Mouse (Mus musculus) kidney, adult 2 months (tissue): ENCODE results near the gene Sephs1. TPM values are rescaled to one million over a fixed set of nuclear protein-coding genes. Genes with fewer than 3 reads are reported as not detected.
"Not testable (repeated sequence)": the region's sequence is repeated elsewhere in the genome, so short reads cannot be mapped to it uniquely, and the experiment has no call there.

Experiments used
- DNase-seq: peaks from one replicate; pipeline ENCODE4 v3.0.0; 2021
- H3K27ac ChIP-seq: fragments of 200-500 bp; 2 replicates; pipeline ENCODE4 v1.5.1; 2012; ENCODE audit warnings: low read depth, low read length, control low read depth, inconsistent platforms; ENCODE audit not compliant: insufficient read depth
- H3K27me3 ChIP-seq: fragments of 200-500 bp; replicated peaks from 2 replicates; pipeline ENCODE4 v1.6.1; 2012; ENCODE audit warnings: mild to moderate bottlenecking, moderate library complexity, low read length, inconsistent platforms; ENCODE audit not compliant: control insufficient read depth, insufficient read depth
- H3K36me3 ChIP-seq: fragments of 200-500 bp; 2 replicates; pipeline ENCODE4 v1.6.1; 2012; ENCODE audit warnings: mild to moderate bottlenecking, moderate library complexity, low read length, inconsistent platforms; ENCODE audit not compliant: control insufficient read depth, insufficient read depth
- H3K4me1 ChIP-seq: fragments of 200-500 bp; 2 replicates; pipeline ENCODE4 v1.6.1; 2011; ENCODE audit warnings: low read length; ENCODE audit not compliant: control insufficient read depth, insufficient read depth
- H3K4me3 ChIP-seq: fragments of 200-500 bp; 2 replicates; pipeline ENCODE4 v1.5.1; 2011; ENCODE audit warnings: mild to moderate bottlenecking, low read depth, low read length, control low read depth; ENCODE audit not compliant: insufficient read depth
- CTCF ChIP-seq: fragments of 200-500 bp; conservative IDR thresholded peaks from 2 replicates; pipeline ENCODE4 v1.5.1; 2011; ENCODE audit warnings: low read depth, mild to moderate bottlenecking, control low read depth, low read length, moderate library complexity, mixed read lengths; ENCODE audit not compliant: insufficient read depth, insufficient read length
- POLR2A ChIP-seq: fragments of 200-500 bp; IDR thresholded peaks from one replicate; pipeline ENCODE4 v1.6.1; 2011; ENCODE audit warnings: low read depth, low read length, control low read depth
- WGBS: fragments of 180-500 bp; shearing (Covaris S2); methylation state at CpG from one replicate; pipeline ENCODE4 v1.1.7; 2018; 5-methylcytosine and 5-hydroxymethylcytosine counted together
- polyA plus RNA-seq: library from polyadenylated mRNA; depleted of rRNA; stranded (reverse); fragments of >200 nt; gene quantifications from 2 replicates; pipeline ENCODE4 v1.2.3, GENCODE M21; 2012; rRNA removed

Sephs1 gene
- polyA plus RNA-seq, 1 experiment: 23.9 TPM

GRCm38 (mm10) chr2:4940861-4941260, 59.5 kb downstream of the Sephs1 start:
- peaks cover 15% of the 10 kb centered on the region for H3K36me3 ChIP-seq
- H3K4me1 ChIP-seq: no peaks in the 10 kb centered on the region
- no peak overlapping the region for H3K4me3 ChIP-seq
- no peak overlapping the region for H3K27ac ChIP-seq
- no peak for DNase-seq
- WGBS: 87% methylated on average over 11 of the region's 11 CpGs
- no peaks in the 10 kb centered on the region for H3K27me3 ChIP-seq
- TF ChIP-seq CTCF (no peak), POLR2A (no peak)

- not testable (repeated sequence) for H3K4me1 ChIP-seq, H3K4me3 ChIP-seq, H3K36me3 ChIP-seq, H3K27me3 ChIP-seq, H3K27ac ChIP-seq
- WGBS: 75% methylated on average over 5 of the region's 8 CpGs
- DNase-seq: peak; percentile 27
Measured at GRCm38 (mm10) chr2:4949691-4950090, 68.3 kb downstream of the Sephs1 start.

GRCm38 (mm10) chr2:4950986-4951385, 69.6 kb downstream of the Sephs1 start:
- no peak for TF ChIP-seq CTCF
- TF ChIP-seq POLR2A: no peak
- Histone ChIP-seq H3K27me3 (no peaks in the 10 kb centered on the region), H3K36me3 (no peaks in the 10 kb centered on the region), H3K4me1 (no peaks in the 10 kb centered on the region), H3K4me3 (no peak overlapping the region), H3K27ac (no peak overlapping the region)
- DNase-seq: no peak
- WGBS: 96% methylated on average over 2 of the region's 2 CpGs

GRCm38 (mm10) chr2:4954216-4954760, 72.9 kb downstream of the Sephs1 start:
- H3K36me3 ChIP-seq: no peaks in the 10 kb centered on the region
- TF ChIP-seq CTCF: no peak
- TF ChIP-seq POLR2A: no peak
- DNase-seq: no peak
- no peaks in the 10 kb centered on the region for H3K27me3 ChIP-seq
- no peak overlapping the region for H3K27ac ChIP-seq
- H3K4me1 ChIP-seq: no peaks in the 10 kb centered on the region
- no peak overlapping the region for H3K4me3 ChIP-seq
- WGBS: 58% methylated on average over 6 of the region's 6 CpGs

GRCm38 (mm10) chr2:4958039-4958438, 76.7 kb downstream of the Sephs1 start:
- 85% methylated on average over 12 of the region's 12 CpGs for WGBS
- H3K27ac ChIP-seq: no peak overlapping the region
- no peaks in the 10 kb centered on the region for H3K4me1 ChIP-seq

More at GRCm38 (mm10) chr2:4958039-4958438, 76.7 kb downstream of the Sephs1 start:
- no peak overlapping the region for H3K4me3 ChIP-seq
- H3K27me3 ChIP-seq: no peaks in the 10 kb centered on the region
- TF ChIP-seq POLR2A: no peak
- no peak for TF ChIP-seq CTCF
- no peak for DNase-seq
- no peaks in the 10 kb centered on the region for H3K36me3 ChIP-seq

Other genes with a start within 250 kb of the Sephs1 start
- gene Prpf18, start 229.5 kb upstream of the Sephs1 start, polyA plus RNA-seq: 10.5 and 12.2 TPM in 2 replicates
- 7.9 and 8.4 TPM in 2 replicates for gene Bend7, start 163.7 kb upstream of the Sephs1 start, polyA plus RNA-seq
- 322 and 403 TPM in 2 replicates for gene Phyh, start 37.5 kb downstream of the Sephs1 start, polyA plus RNA-seq
- gene Ucma, start 94.6 kb downstream of the Sephs1 start, polyA plus RNA-seq: not detected in 2 replicates
- 1.8 and 2.7 TPM in 2 replicates for gene Mcm10, start 131.2 kb downstream of the Sephs1 start, polyA plus RNA-seq
- 4.1 and 4.3 TPM in 2 replicates for gene Optn, start 182.5 kb downstream of the Sephs1 start, polyA plus RNA-seq